Mouse (Mus musculus) heart, embryonic 10.5 days (tissue): Measurements from ENCODE around the gene Slc22a18. TPM values are rescaled to one million over a fixed set of nuclear protein-coding genes. Genes with fewer than 3 reads are reported as not detected.

ENCODE experiments used
- polyA plus RNA-seq: library from polyadenylated mRNA; unstranded; fragments of >200 nt; fragmentation: Nextera tagmentation; extraction: Ambion mirVana; gene quantifications from 2 replicates; pipeline ENCODE4 v1.2.1, GENCODE M21; 2016

Gene Slc22a18
- polyA plus RNA-seq, 1 experiment from 2014 or later: 1.3 TPM

Other genes starting within 250 kb of the Slc22a18 start
- gene Cdkn1c, start 12.7 kb upstream of the Slc22a18 start, polyA plus RNA-seq: 1,495 and 1,694 TPM in 2 replicates
- 2.9 and 9.8 TPM in 2 replicates for gene Phlda2, start 29.4 kb downstream of the Slc22a18 start, polyA plus RNA-seq
- 291 and 318 TPM in 2 replicates for gene Nap1l4, start 75.4 kb downstream of the Slc22a18 start, polyA plus RNA-seq
- gene Cars, start 126.4 kb downstream of the Slc22a18 start, polyA plus RNA-seq: 41.7 and 58.0 TPM in 2 replicates
- gene Tnfrsf26, start 155.0 kb downstream of the Slc22a18 start, polyA plus RNA-seq: 0.49 and 0.73 TPM in 2 replicates
- gene Tnfrsf22, start 175.9 kb downstream of the Slc22a18 start, polyA plus RNA-seq: 2.6 and 2.9 TPM in 2 replicates
- 1.2 TPM in 2 replicates for gene Tnfrsf23, start 212.1 kb downstream of the Slc22a18 start, polyA plus RNA-seq